Mouse (Mus musculus) stomach, embryonic 16.5 days (tissue): ENCODE results near the gene Frmd4a. TPM values are rescaled to one million over a fixed set of nuclear protein-coding genes. Genes with fewer than 3 reads are reported as not detected.
A peak's percentile ranks its signal among the peaks of the same experiment; 100 is the strongest.

Source experiments
- ATAC-seq: fragments of 200-750 bp; cut with Nextera tagmentation; 2 replicates; pipeline ENCODE4 v1.8.0; 2017; ENCODE audit warnings: moderate number of reproducible peaks, moderate TSS enrichment; ENCODE audit not compliant: insufficient read depth, low FRiP score
- H3K27ac ChIP-seq: fragments of 300-500 bp; sonication (generic); 2 replicates; pipeline ENCODE4 v1.5.1; 2014; ENCODE audit warnings: low read length
- H3K27me3 ChIP-seq: fragments of 300-500 bp; sonication (generic); 2 replicates; pipeline ENCODE4 v1.6.1; 2014; ENCODE audit warnings: low read length, control low read depth, mixed read lengths; ENCODE audit not compliant: control insufficient read depth, insufficient read depth
- H3K36me3 ChIP-seq: fragments of 300-500 bp; sonication (generic); 2 replicates; pipeline ENCODE4 v1.6.1; 2014; ENCODE audit warnings: low read length; ENCODE audit not compliant: control insufficient read depth, insufficient read depth
- H3K4me1 ChIP-seq: fragments of 300-500 bp; sonication (generic); 2 replicates; pipeline ENCODE4 v1.6.1; 2014; ENCODE audit warnings: low read length, control low read depth, mixed read lengths; ENCODE audit not compliant: control insufficient read depth, insufficient read depth
- H3K4me2 ChIP-seq: fragments of 300-500 bp; sonication (generic); 2 replicates; pipeline ENCODE4 v1.6.1; 2014; ENCODE audit warnings: low read depth, low read length, mixed read lengths
- H3K4me3 ChIP-seq: fragments of 300-500 bp; sonication (generic); replicated peaks from 2 replicates; pipeline ENCODE4 v1.5.1; 2014; ENCODE audit warnings: mild to moderate bottlenecking, low read length
- H3K9ac ChIP-seq: fragments of 300-500 bp; sonication (generic); 2 replicates; pipeline ENCODE4 v1.6.1; 2014; ENCODE audit warnings: low read length
- H3K9me3 ChIP-seq: fragments of 300-500 bp; sonication (generic); replicated peaks from 2 replicates; pipeline ENCODE4 v1.6.1; 2016; ENCODE audit warnings: low read length, control low read depth; ENCODE audit not compliant: control insufficient read depth
- WGBS: fragments of 180-500 bp; shearing (Covaris S2); extraction: QIAGEN DNeasy Blood & Tissue Kit; methylation state at CpG from one replicate; pipeline ENCODE4 v1.1.7; 2014; 5-methylcytosine and 5-hydroxymethylcytosine counted together
- polyA plus RNA-seq: library from polyadenylated mRNA; unstranded; fragments of >200 nt; fragmentation: Nextera tagmentation; extraction: Ambion mirVana; gene quantifications from 2 replicates; pipeline ENCODE4 v1.2.1, GENCODE M21; 2015

The Frmd4a gene
- polyA plus RNA-seq, 1 experiment from 2014 or later: 19.6 TPM

DNA sequence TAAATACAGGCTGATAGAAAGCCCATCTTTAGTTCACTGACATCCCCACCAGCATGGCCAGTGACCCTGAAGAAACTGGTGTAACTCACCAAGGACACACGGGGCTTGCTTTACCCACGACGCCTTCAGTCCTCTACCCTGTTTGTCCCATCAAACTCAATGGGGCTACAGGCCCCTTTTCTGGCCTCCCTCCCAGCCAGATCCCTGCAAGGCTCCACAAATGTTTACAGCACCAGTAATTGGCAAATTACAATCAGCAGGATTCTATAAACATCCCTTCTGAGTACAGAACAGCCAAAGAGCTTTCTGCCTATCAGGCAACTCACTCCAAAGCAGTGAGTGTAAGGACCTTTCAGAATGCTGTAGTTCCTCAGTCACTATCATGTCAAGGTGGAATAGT is 448.6 kb downstream of the Frmd4a start:
- Histone ChIP-seq H3K36me3 (no peaks in the 10 kb centered on the region), H3K27ac (no peak overlapping the region), H3K27me3 (no peaks in the 10 kb centered on the region), H3K9ac (no peak overlapping the region), H3K4me3 (no peak overlapping the region), H3K4me1 (peaks cover 4% of the 10 kb centered on the region; the same call in 1 of the 2 replicates), H3K4me2 (no peak overlapping the region), H3K9me3 (0 out of 2 replicates have a peak, but pooled peaks cover 9% of the 10 kb centered on the region)
- 0 out of 2 replicates have a peak, but pooled peaks have one; percentile 27 for ATAC-seq
- WGBS: 40% methylated on average over 3 of the region's 3 CpGs

DNA sequence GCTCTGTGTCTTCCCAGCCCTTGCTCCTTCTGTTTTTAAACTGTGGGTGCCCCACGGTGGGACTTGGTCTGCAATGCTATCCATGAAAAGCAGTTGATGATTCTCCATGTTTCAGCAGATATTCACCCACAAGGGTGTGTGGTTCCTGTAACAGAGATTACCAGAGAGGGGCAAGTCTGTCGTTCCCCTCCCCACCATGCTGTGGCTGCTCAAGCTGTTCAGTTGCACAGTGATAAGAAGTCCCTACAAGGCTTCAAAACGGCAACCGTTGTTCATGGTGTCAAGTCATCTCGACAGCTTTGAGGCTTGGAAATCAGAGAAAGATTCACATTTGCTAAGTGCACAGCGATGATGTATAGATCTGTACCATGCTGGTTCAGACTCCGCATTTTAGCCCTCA is 449.8 kb downstream of the Frmd4a start:
- ATAC-seq: no peak
- Histone ChIP-seq H3K27me3 (no peaks in the 10 kb centered on the region), H3K4me2 (no peak overlapping the region), H3K4me1 (0 out of 2 replicates have a peak, but pooled peaks cover under 1% of the 10 kb centered on the region), H3K4me3 (no peak overlapping the region), H3K27ac (no peak overlapping the region), H3K9ac (no peak overlapping the region), H3K36me3 (no peaks in the 10 kb centered on the region), H3K9me3 (0 out of 2 replicates have a peak, but pooled peaks cover 9% of the 10 kb centered on the region)
- WGBS: 84% methylated on average over 7 of the region's 7 CpGs

DNA sequence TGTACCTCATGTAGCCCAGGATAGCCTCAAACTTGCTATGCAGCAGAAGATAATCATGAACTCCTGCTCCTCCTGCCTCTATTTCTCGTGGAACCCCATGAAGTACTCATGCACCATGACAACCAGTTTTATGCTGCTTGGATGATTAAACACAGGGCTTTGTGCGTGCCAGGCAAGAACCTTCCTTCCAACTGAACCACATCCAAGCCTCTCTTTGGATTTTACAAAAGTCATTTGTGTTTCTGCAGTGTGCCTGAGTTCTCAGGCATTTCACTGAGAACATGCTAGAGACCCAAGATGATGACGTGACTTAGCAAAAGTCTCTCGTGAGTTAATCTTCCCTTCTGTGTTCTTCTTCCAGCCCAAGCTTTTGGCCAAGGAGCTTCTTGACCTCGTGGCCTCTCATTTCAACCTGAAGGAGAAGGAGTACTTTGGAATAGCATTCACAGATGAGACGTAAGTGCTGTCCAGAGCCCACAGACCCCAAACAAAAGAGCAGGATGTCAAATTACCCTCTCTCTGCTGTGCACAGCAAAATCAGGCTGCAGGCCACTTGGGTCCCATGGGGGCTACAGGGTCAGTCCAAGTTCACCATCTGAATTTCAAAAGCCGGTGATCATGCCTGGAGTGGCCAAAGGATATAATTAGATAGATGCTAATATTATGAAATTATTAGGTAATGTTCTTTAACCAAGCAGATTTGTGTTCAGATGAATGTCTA is 455.4 kb downstream of the Frmd4a start:
- Histone ChIP-seq H3K27me3 (no peaks in the 10 kb centered on the region), H3K4me1 (peaks cover 13% of the 10 kb centered on the region), H3K9ac (no peak overlapping the region), H3K27ac (no peak overlapping the region), H3K4me2 (no peak overlapping the region), H3K9me3 (0 out of 2 replicates have a peak, but pooled peaks cover 9% of the 10 kb centered on the region), H3K36me3 (no peaks in the 10 kb centered on the region), H3K4me3 (no peak overlapping the region)
- no peak for ATAC-seq
- WGBS: 55% methylated on average over 7 of the region's 7 CpGs

DNA sequence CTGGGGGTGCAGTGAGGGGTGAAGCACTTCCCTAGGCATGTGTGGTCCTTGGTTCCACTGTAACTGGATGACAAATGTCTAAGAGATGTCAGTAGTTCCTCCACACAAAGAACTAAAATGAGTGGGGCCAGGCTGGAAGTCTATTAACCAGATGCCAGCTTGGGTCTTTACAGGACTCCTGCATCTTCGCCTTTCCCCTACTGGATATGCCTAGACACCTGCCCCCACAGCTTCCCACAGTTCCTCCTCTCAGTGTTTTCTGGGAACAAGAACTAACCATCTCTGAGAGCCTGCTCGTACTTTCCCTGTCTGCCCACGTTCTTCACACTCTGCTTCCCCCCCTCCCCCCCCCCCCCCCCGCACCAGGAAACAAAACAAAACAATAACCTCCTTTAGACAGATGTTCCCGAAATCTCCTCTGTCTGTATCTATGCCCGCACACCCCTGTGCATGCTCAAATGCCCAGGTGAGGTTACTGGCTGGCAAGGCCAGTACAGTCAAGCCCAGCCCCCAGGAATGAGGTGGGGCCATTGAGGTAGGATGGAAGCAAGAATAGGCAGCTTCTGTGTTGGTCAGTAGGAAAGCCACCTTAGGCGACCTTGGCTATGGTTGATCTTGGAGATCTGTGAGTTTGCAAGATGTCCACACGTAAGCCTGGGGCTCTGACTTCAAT is 456.5 kb downstream of the Frmd4a start:
- no peak overlapping the region; the same call in 1 of the 2 replicates for H3K27ac ChIP-seq

DNA sequence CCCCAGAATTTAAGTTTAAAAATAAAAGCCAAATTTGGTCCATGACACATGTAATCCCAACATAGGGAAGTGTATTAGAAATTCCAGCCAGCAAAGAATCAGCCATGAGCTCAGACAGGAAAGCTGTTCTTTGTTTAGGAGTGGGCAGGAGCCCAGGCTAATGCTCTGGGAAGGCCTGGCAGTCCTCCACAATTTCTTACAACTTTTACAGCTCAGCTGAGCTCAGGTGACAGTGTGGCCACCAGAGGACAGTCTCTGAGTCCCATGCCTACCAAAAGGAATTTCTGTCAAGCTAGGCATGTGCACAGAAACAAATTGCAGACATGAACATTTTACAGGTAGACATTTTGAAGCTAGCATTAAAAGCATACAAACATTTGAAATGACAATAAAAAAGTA is 457.0 kb downstream of the Frmd4a start:
- no peak overlapping the region for H3K4me3 ChIP-seq
- H3K36me3 ChIP-seq: no peaks in the 10 kb centered on the region
- no peak overlapping the region; the same call in 1 of the 2 replicates for H3K27ac ChIP-seq
- H3K27me3 ChIP-seq: no peaks in the 10 kb centered on the region
- H3K9ac ChIP-seq: no peak overlapping the region
- H3K4me1 ChIP-seq: peaks cover 13% of the 10 kb centered on the region
- no peak overlapping the region for H3K4me2 ChIP-seq
- H3K9me3 ChIP-seq: no peaks in the 10 kb centered on the region
- ATAC-seq: no peak

More for the DNA sequence above, 456.5 kb downstream of the Frmd4a start:
- WGBS: 74% methylated on average over 7 of the region's 8 CpGs
- Histone ChIP-seq H3K4me1 (peaks cover 13% of the 10 kb centered on the region), H3K4me3 (no peak overlapping the region), H3K27me3 (no peaks in the 10 kb centered on the region), H3K9me3 (0 out of 2 replicates have a peak, but pooled peaks cover 2% of the 10 kb centered on the region), H3K36me3 (no peaks in the 10 kb centered on the region), H3K4me2 (no peak overlapping the region), H3K9ac (no peak overlapping the region)
- no peak for ATAC-seq

DNA sequence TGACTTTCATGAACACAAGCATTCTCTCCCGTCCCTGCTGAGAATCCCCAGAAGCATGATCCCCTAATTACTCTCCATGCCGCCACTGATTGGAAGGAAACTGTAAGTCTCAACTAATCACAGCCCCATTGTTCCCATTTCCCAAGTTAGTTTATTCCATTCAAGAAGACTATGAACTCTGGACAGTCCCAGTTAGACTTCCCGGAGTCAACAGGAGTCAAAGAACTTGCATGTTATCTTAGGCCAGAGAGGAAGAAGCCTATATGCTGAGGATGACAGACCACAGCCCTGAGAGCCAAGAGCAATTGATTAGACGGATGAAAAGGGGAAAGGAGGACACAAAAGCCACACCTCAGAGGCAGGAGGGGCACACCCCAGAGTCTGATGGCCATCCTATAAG is 458.5 kb downstream of the Frmd4a start:
- H3K27ac ChIP-seq: no peak overlapping the region
- WGBS: 63% methylated on average over 4 of the region's 4 CpGs
- no peaks in the 10 kb centered on the region for H3K9me3 ChIP-seq
- ATAC-seq: no peak
- H3K27me3 ChIP-seq: no peaks in the 10 kb centered on the region
- no peak overlapping the region for H3K9ac ChIP-seq
- peaks cover 13% of the 10 kb centered on the region for H3K4me1 ChIP-seq
- H3K36me3 ChIP-seq: no peaks in the 10 kb centered on the region
- no peak overlapping the region for H3K4me3 ChIP-seq
- no peak overlapping the region for H3K4me2 ChIP-seq

DNA sequence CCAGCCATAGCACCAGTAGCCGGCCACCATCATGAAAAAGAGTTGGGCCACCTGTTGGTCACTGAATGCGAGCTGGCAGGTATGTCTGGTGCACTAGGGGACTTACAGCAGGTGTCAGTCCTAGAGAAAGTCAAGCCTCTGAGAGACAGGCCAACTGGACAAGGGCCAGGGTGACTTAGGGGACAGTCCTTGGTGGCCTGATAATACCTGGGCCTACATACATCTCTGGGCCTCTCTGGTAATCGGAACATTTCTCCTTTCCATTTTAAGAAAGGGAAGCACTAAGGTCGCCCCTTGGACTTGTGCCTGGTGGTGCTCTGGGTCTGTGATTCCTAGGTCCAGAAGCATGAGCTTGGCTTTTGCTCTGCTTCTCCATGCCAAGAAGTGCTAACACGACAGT is 459.1 kb downstream of the Frmd4a start:
- Histone ChIP-seq H3K4me1 (peaks cover 13% of the 10 kb centered on the region), H3K9me3 (no peaks in the 10 kb centered on the region), H3K9ac (no peak overlapping the region), H3K27me3 (no peaks in the 10 kb centered on the region), H3K27ac (no peak overlapping the region), H3K4me2 (no peak overlapping the region), H3K36me3 (no peaks in the 10 kb centered on the region), H3K4me3 (no peak overlapping the region)
- WGBS: 71% methylated on average over 5 of the region's 5 CpGs
- ATAC-seq: no peak

DNA sequence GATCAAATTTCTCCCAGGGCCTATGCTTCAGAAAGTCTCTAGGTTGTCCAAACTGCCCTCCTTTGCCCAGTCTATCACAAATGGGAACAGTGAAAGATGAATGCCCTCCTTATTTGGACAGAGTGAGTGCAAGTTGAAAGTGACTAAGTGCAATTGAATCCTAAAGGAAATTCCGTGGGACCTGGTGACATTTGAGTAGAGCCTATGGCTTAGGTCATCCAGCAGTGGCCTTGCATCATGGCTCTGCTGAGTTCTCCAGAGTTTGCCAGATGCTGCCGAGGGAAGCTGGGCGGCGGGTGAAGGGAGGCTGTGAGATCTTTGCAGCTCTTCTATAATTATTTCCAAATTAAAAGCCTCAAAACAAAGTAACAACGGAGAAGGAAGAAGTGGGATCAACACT is 459.8 kb downstream of the Frmd4a start:
- H3K4me1 ChIP-seq: peaks cover 12% of the 10 kb centered on the region
- H3K36me3 ChIP-seq: no peaks in the 10 kb centered on the region
- no peak overlapping the region; the same call in 1 of the 2 replicates for H3K9ac ChIP-seq
- ATAC-seq: no peak
- WGBS: 66% methylated on average over 5 of the region's 5 CpGs
- H3K27me3 ChIP-seq: no peaks in the 10 kb centered on the region
- no peaks in the 10 kb centered on the region for H3K9me3 ChIP-seq
- H3K4me2 ChIP-seq: no peak overlapping the region
- H3K27ac ChIP-seq: no peak overlapping the region
- H3K4me3 ChIP-seq: no peak overlapping the region

DNA sequence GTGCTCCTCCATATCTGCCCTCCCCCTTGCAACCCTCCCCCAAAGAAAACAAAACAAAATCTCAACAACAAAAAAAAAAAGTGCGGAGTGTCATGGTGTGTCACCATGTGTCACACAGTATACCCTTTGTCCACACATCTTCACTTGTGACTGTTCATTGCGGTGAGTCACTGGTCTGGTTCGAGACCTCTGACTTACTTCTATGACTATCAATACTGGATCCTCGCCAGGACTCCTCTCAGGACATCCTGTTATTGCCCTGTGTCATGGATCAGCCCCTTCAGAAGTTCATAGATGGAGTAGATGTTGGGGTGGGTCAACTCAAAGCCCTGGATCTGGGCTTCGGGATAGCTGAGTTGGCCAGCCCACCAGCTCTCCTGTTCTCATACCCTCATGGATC is 462.7 kb downstream of the Frmd4a start:
- Histone ChIP-seq H3K4me3 (no peak overlapping the region), H3K4me2 (no peak overlapping the region), H3K27me3 (no peaks in the 10 kb centered on the region), H3K4me1 (peaks cover 3% of the 10 kb centered on the region; the same call in 1 of the 2 replicates), H3K9me3 (no peaks in the 10 kb centered on the region), H3K9ac (no peak overlapping the region), H3K27ac (no peak overlapping the region), H3K36me3 (no peaks in the 10 kb centered on the region)
- no peak for ATAC-seq
- WGBS: 82% methylated on average over 5 of the region's 5 CpGs
